Mouse (Mus musculus) CD4-positive naive resting alpha-beta T cell, adult 76 days (primary cell): ENCODE results near the gene Tcl1b1. TPM values are rescaled to one million over a fixed set of nuclear protein-coding genes. Genes with fewer than 3 reads are reported as not detected.

ENCODE experiments used
- total RNA-seq: library from RNA; stranded (reverse); gene quantifications from one replicate; pipeline ENCODE4 v1.2.4, GENCODE M21; 2023

Tcl1b1 gene
- total RNA-seq = not detected

DNA sequence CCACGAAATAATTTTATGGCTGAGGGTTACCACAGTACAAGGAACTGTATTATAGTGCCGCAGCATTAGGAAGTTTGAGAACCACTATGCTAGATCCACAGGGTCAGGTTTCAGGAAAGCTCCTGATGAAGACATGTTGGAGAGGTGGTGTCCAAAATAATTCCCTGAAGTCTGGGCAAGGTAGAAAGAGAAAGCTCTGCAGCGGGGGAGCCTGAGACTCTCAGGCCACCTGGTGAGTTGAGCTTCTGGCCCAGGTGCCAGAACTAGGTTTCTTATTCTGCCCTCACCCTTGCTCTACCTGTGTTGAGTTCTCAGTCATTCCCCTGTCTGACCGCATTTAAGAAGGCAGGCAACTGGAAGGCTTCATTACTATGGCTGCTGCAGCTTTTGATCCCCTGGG, at the start of gene Tcl1b1:
TSS of gene Tcl1b1 (plus strand) at position 301 of the 400 bp plus-strand sequence.

DNA sequence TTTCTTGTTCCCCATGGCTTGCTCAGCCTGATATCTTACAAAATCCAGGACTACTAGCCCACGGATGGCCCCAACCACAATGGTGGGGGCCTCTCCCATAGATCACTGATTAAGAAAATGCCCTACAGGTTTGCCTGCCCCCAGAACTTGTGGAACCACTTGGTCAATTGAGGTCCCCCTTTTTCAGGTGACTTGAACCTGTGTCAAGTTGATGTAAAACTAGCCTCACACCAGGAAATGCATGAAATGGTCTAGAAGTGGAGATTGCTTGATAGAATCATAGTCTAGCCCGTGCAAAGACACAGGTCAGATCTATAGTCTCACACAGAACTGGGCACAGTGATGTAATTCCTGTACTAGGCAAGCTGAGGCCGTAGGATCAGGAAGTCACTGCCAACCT, 13.8 kb upstream of the Tcl1b1 start, which contains the start of gene Tcl1b2:
TSS of gene Tcl1b2 (plus strand) at position 301 of the 400 bp plus-strand sequence.

DNA sequence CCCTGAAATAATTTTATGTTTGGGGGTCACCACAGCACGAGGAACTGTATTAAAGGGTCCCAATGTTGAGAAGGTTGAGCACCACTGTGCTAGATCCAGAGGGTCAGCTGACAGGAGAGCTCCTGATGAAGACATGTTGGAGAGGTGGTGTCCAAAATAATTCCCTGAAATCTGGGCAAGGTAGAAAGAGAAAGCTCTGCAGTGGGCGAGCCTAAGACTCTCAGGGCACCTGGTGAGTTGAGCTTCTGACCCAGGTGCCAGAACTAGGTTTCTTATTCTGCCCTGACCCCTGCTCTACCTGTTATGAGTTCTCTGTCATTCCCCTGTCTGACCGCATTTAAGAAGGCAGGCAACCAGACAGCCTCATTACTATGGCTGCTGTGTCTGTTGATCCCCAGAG, 16.6 kb downstream of the Tcl1b1 start, which contains the start of gene Tcl1b5:
TSS of gene Tcl1b5 (plus strand) at position 301 of the 400 bp plus-strand sequence.

DNA sequence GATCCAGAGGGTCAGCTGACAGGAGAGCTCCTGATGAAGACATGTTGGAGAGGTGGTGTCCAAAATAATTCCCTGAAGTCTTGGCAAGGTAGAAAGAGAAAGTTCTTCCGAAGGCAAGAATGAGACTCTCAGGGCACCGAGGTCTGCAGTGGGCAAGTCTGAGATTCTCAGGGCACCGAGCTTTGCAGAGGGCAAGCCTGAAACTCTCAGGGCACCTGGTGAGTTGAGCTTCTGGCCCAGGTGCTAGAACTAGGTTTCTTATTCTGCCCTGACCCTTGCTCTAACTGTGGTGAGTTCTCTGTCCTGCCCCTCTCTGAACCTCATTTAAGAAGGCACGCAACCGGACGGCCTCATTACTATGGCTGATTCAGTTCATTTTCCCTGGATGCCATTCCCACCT, 31.3 kb downstream of the Tcl1b1 start, which contains the start of gene Tcl1b3:
TSS of gene Tcl1b3 (plus strand) at position 301 of the 400 bp plus-strand sequence.

DNA sequence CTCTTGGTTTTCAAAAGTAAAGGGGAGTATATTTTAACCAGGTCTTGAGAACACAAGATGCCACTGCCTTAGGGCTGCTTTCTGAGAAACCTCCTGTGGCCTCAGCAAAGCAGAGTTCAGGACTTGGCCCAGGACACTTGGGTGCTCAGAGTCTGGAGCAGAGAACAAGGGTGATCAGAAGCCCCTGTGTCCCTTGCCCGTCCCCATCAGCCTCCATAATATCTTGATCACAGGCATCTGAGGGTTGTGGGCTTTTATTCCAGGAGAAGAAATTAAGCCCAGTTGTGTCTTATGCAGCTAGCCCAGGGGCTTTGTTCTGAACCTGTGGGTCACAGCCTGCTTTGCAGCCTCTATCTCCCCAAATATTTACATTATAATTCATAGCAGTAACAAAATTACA, 42.2 kb downstream of the Tcl1b1 start, which contains the start of gene Tcl1b4:
TSS of gene Tcl1b4 (plus strand) at position 301 of the 400 bp plus-strand sequence.

Other genes with a start within 250 kb of the Tcl1b1 start
- 8.0 TPM for gene Syne3, start 149.9 kb upstream of the Tcl1b1 start, total RNA-seq
- gene Glrx5, start 127.0 kb upstream of the Tcl1b1 start, total RNA-seq = 21.0 TPM
- not detected for gene Tcl1b2, start 13.7 kb upstream of the Tcl1b1 start, total RNA-seq
- gene Tcl1b5, start 16.7 kb downstream of the Tcl1b1 start, total RNA-seq = not detected
- gene Tcl1b3, start 31.4 kb downstream of the Tcl1b1 start, total RNA-seq = not detected
- gene Tcl1b4, start 42.3 kb downstream of the Tcl1b1 start, total RNA-seq = not detected
- gene Tcl1, start 63.1 kb downstream of the Tcl1b1 start, total RNA-seq = not detected
- gene Tunar, start 174.2 kb downstream of the Tcl1b1 start, total RNA-seq = not detected